Mouse (Mus musculus) kidney, adult 8-10 months (tissue): ENCODE data around the gene Itgae.

Experiments used
- DNase-seq, 2 experiments: peaks; one replicate each; pipeline ENCODE4 v3.0.0; 2022

Gene Itgae

DNA sequence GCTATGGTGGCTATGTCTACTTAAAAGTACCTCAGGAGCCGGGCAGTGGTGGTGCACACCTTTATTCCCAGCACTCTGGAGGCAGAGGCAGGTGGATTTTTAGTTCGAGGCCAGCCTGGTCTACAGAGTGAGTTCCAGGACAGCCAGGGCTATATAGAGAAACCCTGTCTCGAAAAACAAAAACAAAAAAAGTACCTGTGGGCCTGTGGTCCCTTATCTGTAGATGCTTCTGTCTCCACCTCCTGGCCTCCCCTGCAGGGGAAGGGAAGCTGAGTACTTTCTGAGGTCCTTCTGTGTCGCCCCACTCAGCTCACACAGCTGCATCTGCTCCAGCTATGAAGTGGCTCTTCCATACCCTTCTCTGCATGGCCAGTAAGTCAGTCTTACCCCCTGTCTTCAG lies at the start of gene Itgae:
Itgae (plus strand) TSS at position 301 of the 400 bp plus-strand sequence.
- DNase-seq = no peak

DNA sequence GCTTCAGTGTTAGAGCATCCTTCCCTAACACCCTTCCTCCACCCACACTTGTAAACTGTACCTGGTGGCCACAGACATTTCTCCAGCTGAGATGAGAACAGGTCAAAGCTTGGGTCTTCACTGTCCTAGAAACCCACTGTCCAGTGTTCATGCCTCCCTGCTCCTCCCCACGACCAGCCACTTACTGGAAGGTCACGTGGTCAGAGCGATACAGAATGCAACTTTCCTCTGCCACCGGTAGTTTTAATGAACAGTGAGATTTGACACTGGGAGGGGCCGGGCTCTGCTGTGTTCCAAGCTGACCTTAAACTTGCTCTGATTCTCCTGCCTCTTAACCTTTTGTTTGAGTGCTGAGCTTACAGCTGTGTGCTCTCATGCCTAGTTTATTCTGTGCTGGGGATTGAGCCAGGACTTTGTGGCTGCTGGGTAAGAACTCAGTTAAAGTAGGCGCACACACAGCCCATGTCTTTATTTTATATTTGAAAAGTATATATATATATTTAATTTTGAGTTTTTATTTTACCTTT lies 46.1 kb upstream of the Itgae start:
- no peak for DNase-seq

DNA sequence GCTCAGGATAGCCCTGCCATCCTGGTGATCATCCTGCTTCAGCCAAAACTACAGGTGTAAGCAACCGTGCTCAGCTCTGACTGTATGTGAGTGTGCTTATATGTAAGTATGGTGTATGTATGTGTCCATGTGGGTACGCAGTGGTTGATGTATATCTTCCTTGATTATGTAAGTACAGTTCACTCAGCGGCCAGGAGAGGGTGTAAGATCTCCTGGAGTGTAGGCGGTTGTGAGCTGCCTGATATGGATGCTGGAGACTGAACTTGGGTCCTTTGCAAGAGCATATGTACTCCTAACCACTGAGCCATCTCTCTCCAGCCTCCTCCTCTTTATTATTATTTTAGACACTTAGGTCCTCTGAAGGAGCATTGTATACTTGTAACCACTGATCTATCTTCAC lies 45.6 kb upstream of the Itgae start:
- no peak for DNase-seq

DNA sequence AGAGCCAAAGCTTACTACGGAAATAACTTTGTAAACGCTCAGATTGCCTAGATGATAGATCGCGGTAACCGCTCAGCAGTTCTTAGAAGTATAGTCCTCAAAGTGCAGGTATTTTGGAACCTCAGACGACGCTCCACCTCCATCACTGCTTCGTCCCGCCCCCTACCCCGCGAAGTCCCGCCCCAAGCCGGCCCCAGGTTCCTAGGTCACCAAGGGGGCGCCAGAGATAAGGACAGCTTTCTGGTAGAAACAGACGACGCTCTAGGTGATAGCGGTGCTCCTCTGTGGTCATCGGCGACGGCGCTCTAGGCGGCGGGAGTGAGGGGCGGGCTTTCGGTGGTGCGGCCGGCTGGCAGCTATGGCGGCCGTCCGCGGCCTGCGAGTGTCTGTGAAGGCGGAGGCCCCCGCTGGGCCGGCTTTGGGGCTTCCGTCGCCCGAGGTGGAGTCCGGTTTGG lies 42.8 kb upstream of the Itgae start, which contains the start of gene Ncbp3:
Ncbp3 (plus strand) TSS at position 242 of the 455 bp plus-strand sequence.
- peak; percentile 96 to 98 for DNase-seq

- DNase-seq = no peak
These were observed 42.1 kb upstream of the Itgae start for GRCm38 (mm10) chr11:73048030-73048876.

GRCm38 (mm10) chr11:73049335-73049734 lies 41.0 kb upstream of the Itgae start:
- DNase-seq = peak; percentile 57 to 82

DNA sequence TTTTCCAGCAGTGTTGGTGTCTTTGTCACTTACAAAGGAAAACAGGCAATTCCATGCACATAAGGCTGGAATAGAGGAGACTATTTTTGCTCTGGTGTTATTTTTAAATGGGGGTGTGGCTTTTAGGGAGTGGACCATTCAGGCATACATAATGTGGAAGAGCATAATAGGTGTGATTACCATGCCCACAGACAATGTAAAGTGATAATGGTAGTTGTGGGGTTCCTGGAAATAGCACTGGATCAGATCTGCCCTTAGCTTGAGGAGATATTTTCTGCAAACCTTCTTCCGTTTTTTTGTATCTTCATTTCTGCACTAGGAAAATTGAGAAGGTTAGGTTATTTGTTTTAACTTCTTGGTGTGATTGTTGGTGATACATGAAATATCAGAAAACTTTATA lies 37.6 kb upstream of the Itgae start:
- no peak for DNase-seq

- DNase-seq = no peak
These were observed 32.7 kb upstream of the Itgae start for GRCm38 (mm10) chr11:73057701-73058100.

- no peak for DNase-seq
These were observed 30.8 kb upstream of the Itgae start for GRCm38 (mm10) chr11:73059630-73060029.

DNA sequence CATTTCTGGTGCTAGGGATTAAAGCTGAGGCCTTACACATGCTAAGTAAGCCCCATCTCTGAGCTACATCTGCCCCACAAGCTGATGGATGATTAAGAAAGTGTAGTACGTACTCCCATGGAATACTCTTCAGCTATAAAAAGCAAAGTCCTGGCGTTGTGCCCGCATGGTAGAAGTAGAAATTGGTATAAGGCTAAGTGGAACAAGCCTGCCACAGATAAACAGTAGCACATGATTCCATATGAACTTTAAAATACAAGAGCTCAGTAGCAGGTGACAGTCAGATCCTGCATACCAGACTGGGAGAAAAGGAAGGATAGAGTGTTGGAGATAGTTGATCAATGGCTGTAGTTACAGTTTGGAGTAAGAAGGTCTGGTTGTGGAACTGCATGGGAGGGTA lies 29.0 kb upstream of the Itgae start:
- DNase-seq = no peak

DNA sequence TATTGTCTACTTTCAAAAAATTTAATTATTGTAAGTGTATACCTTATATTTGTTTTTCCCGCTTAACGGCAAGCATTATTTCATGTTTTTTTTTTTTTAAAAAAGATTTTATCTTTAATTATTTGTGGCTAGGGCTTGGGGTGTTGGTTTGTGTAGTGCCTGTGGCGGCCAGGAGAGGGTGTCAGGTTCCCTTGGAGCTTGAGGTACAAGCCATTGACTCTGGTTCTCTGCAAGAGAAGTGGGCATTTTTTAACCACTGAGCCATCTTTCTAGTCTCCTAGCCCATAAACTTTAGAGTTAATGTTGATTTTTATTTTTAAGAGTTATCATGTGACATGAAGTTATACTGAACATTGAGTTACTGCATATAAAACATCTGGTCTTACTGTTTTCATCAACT lies 18.5 kb upstream of the Itgae start:
- DNase-seq = peak in 1 of 2 experiments; percentile 44

DNA sequence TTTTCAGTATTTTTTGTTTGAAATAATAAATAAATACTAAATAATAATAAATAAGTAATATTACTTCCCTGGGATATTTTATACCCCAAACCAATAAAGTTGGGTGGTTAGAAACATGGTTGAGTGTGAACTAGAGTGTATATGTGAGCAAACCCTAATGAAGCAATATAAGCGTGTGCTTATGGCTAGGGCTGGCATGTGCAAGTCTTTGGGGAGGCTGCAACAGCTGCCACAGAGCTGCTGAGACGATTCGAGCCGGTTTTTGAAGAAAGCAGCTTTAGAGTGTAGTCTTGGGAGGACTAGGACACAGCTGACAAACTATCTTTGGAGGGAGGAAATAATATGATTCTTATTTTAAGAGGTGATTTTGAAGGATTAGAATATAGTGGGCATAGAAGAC lies 14.1 kb upstream of the Itgae start:
- no peak for DNase-seq

DNA sequence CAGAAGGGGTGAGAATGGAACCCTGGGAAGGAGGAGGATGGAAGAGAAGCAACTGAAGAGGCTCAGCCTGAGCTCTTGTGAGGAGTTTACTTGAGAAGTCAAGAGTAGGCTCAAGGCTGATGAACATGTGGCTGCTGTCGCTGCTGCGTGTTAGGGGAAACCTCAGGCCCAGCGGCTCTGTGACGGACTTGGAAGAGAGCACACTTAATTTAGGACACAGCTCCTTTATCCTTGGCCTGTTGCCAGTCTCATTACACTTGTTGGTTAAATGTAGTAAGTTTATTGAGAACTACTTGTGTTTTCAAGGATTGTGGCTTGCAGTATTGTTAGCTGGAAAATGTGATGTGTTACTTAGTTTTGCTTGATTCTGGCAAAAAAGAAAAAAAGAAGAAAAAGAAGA lies 13.7 kb upstream of the Itgae start:
- DNase-seq = no peak

- DNase-seq = no peak
These were observed 13.1 kb upstream of the Itgae start for GRCm38 (mm10) chr11:73077211-73077720.

- DNase-seq = no peak
These were observed 11.8 kb upstream of the Itgae start for GRCm38 (mm10) chr11:73078615-73079014.

DNA sequence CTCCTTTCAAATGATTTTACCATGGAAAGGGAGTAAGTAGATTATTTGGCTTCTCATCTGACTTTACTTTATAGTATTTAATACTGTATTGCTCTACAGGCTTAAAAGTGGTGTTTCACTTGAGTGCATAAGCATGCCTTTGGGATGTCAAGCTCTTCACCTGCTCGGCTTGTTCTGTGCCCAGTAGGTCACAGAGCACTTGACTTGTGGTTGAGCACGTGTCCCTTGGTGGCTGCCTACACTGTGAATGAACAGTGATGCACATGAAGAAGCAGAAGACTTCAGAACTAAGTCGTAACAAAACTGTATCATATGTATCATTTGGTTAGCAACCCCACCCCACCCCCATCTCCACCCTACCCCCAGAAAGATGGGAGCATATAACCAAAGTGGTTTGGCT lies 10.1 kb upstream of the Itgae start:
- peak; percentile 31 to 45 for DNase-seq

GRCm38 (mm10) chr11:73084303-73084702 lies 6.1 kb upstream of the Itgae start:
- DNase-seq = no peak

- peak; percentile 90 to 92 for DNase-seq
These were observed 5.6 kb upstream of the Itgae start for GRCm38 (mm10) chr11:73084804-73085231.

DNA sequence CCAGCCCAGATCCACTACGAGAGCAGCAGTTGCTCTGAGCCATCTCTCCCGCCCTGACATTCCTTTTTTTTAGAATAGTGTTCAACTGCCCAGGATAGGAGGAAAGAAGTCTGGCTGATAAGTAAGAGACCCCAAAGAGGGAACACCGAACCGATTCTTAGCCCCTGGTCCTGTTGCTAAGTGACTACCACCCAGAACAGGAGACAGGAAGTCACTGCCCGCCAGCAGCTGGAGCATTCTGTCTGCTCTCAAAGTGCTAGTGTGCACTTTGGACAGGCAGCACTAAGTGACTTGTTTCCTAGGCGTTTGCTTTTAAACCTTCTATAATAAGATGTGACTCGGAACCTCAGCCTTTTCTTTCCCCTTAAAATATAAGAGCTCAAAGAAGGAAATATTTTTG lies 5.0 kb upstream of the Itgae start:
- DNase-seq = peak; percentile 26 to 43

DNA sequence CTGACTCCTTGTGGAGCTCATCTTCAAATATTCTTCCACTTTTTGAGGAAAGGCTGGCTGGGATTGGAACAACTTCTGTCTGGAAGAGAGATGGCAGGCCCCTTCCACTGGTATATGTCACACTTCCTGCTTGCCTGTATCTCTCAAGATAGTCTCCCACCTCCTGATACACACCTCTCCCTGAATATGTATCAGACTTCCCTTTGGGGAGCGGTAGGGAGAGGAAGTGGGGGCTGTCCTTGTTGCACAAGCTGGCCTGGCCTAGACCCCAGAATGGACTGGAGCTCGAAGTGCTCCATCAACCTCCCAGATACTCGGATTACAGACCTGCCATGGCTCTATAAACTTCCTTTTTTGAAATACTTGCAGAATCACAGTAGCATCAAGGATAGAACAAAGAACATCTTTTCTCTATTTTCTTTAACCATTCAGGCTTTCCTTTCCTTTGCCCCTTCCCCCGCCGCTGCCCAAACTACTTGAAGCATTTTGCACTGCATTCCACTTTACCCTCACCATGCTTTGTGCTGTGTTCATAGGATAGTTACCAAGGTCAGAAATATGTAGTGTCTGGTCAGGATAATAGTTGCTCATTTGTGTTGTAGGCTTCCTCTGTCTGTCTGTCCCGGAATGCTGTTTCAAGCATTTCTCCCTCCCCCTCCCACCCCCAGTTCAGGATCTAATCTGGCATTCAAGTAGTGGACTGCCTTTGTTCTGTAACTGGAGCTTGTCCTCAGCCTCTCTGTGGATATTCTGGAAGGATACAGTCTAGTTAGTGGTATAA lies 2.5 kb upstream of the Itgae start:
- no peak for DNase-seq

GRCm38 (mm10) chr11:73090826-73091225 lies 443 bp downstream of the Itgae start:
- DNase-seq = no peak

- DNase-seq = no peak
These were observed 1.7 kb downstream of the Itgae start for GRCm38 (mm10) chr11:73092057-73092456.

DNA sequence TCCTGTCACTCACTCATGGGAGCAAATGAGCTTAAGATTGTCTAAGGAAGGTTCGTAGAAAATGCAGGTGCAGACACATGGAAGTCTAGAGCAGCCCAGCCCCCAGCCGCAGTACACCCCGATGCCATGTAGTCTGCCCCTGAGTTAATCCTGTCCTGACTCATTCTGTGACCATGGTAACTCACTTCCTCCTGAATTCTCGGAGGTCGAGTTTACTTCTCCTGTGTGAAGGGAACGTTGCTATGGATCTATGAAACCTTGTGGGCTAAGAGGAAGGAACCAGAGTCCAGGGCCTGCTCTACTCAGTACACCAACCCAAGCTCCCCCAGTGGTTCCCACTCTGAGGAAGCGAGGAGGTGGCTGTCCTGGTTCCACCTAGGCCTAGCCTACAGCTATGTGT lies 2.5 kb downstream of the Itgae start:
- DNase-seq = no peak
